Mouse (Mus musculus) bone marrow, adult 2 months (tissue): ENCODE data around the gene Kctd17.

Source experiments
- CTCF ChIP-seq: fragments of 200-500 bp; IDR thresholded peaks from 2 replicates; pipeline ENCODE4 v1.5.1; 2011; ENCODE audit warnings: low read length, control low read depth; ENCODE audit not compliant: control insufficient read depth, insufficient read depth
- POLR2A ChIP-seq: fragments of 200-500 bp; IDR thresholded peaks from 2 replicates; pipeline ENCODE4 v1.6.1; 2011; ENCODE audit warnings: low read depth, mild to moderate bottlenecking, control low read depth, low read length, borderline replicate concordance; ENCODE audit not compliant: control insufficient read depth

DNA sequence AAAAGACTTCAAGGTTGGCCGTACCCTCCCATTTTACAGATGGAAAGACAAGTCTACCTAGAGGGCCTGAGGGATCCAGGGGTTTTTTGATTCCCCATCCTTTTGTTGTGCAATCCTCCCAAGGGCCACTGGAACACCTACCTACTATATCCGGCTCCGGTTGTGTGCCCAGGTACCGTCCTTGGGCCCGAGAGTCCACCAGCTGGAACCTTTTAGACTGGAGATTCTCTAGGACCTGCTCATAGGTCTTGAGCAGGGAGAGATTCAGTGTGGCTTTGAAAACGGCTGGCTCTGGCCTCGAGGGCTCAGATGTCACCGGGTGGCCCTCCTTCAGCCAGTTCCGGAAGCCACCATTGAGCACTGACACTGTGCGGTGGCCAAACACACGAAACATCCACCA, 23.3 kb upstream of the Kctd17 start:
- no peak for TF ChIP-seq CTCF
- TF ChIP-seq POLR2A, result no peak
